Mouse (Mus musculus) spleen, embryonic (tissue): ENCODE measurements around the gene Irx5.

Source experiments
- CTCF ChIA-PET: fragments of 350-600 bp; sonication (Branson Sonifier 250); formaldehyde crosslinking; loops from one replicate; lab custom pipeline; 2022; lab: Charles Lee

Gene Irx5

GRCm38 (mm10) chr8:92357398-92357981, at the start of gene Irx5:
Gene Irx5, plus strand, starts transcription at chr8:92357625.
- CTCF ChIA-PET, result no interaction called here

DNA sequence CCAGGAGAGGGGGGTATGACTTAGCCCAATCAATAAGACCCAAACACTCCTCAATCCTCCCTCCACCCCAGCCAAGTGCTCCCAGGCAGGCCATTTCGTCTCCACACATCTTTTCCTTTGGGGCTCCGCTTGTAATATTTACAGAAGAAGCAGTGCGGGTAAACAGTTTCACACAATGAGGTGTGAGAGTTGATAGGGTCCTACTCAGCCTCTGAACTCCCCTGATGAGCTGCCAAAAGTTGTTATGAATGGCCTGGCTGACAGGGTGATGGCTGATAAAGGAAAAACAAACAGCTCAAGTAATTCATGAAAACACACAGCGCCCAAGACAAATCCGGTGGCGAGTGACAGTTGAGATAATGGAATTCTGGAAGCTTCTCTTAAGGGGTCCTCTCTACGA, 45.2 kb upstream of the Irx5 start:
- CTCF ChIA-PET, result no interaction called here

GRCm38 (mm10) chr8:92313707-92314106, 43.7 kb upstream of the Irx5 start:
- CTCF ChIA-PET, result no interaction called here

DNA sequence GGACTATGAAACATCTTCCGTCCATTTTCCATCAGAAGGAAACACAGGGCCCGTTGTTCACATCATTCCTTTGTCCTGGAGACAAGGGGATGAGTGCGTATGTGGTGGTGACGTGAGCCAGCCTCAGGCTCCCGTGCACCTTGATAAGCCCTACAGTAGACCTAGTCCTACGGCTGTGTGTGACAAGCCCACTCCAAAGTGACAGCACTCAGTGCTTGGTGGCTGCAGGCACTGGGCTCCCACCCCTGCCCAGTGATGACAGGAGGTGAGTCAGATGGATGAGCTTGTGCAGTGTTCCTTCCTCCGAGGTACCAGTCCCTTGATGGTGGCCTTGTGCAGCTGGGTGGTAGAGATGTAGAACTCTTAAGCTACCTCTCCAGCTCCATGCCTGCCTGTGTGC, 33.7 kb upstream of the Irx5 start:
- CTCF ChIA-PET, result no interaction called here

DNA sequence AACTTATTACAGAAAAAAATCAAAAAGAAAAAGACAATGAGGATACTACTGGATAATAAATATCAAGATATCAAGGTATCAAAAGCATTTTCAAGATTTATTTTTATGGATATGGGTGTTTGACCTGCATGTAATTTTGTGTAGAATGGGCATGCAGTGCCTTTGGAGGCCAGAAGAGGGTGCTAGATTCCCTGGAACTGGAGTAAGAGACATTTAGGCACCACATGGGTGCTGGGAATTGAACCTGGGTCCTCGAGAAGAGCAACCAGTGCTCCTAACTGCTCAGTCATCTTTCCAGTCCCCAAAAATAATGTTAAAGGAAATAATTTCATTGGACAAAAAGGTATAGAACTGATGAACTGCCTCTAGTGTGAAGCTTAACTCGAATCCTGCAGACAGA, 30.2 kb upstream of the Irx5 start:
- CTCF ChIA-PET, result interaction anchor here (0.7 kb wide), 1 partner anchor 1017 kb away, joined by 3 read pairs; no protein-coding TSS in a partner anchor

GRCm38 (mm10) chr8:92329273-92329672, 28.2 kb upstream of the Irx5 start:
- CTCF ChIA-PET, result no interaction called here

DNA sequence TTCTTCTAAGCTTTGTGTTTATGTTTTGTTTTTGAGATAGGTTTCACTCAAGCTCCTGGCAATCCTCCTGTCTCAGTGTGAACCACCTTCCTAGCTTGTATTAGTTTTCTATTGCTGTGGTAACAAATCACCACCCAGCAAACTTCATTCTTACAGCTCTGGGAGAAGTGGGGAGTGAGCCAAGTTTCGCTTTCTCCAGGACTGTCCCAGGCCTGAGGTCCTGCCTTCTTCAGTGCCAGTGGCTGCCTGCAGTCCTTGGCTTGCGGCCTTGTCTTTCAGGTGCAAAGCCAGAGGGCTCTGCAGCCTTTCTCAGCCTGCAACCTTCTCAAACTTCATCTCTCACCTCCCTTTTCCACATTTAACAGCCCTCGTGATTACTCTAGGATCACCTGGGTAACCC, 25.6 kb upstream of the Irx5 start:
- CTCF ChIA-PET, result no interaction called here

- CTCF ChIA-PET, result no interaction called here
These were observed 24.0 kb upstream of the Irx5 start for GRCm38 (mm10) chr8:92333406-92333805.

DNA sequence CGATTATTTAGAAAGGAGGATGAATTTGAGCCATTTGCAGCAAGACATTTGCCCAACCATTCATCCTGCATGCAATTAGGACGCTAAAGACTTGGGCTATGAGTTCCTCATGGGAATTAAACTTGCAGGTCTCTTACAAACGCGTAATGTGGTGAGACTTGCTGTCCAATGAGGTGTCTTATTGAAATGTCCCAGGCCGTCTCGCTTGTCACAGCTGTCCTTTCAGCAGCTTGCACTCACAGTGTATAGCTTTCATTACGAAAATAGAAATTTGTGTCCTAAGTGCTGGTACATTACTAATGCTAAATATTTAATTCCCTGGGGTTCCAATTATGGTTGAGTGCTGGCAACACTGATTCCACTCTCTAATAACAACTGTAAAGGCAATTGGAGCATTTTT, 22.3 kb upstream of the Irx5 start:
- CTCF ChIA-PET, result no interaction called here

DNA sequence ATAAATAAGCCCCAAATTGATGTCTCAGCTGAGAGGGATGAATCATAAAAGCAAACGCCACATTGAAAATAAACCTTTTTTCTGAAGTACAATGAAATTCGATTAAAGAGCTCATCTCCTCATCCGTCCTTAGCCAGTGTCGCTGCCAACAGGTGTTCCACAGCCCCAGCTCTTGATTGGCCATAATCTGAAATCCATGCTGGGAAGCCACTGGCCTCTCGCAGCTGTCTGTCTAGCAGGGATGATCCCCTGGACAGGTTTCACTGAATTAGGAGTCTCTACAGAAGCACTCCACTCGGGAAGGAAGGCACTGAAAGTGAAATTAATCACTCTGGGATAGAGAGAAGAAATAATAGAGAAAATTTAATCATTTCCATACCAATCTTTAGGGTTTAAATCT, 21.4 kb upstream of the Irx5 start:
- CTCF ChIA-PET, result no interaction called here

GRCm38 (mm10) chr8:92343544-92343943, 13.9 kb upstream of the Irx5 start:
- CTCF ChIA-PET, result no interaction called here

DNA sequence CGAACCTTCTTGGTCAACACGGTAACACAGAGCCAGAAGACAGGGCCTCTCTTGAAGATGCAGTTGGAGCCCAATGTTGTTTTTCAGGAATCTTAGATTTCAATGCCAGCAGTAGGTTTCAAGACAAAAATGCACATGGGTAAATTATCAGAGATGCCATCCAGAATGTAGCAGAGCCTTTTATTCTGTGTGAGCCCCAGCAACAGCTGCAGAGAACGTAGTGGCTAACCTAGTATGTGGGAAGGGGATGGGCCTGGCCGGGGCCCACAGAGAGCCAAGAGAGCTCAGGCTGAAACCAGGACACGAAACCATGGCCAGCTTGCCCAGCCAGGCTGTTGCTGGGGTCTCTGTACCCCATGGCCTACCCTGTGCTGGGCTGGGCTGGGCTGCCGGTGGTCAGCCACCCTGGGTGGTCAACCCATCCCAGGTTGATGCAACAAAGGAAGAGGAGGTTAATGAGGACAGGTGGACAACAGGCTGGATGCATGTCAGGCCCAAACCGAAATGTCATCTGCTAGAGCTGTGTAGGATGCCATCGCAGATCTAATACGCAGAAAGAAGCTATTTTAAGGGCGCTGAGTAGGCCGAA, 7.4 kb upstream of the Irx5 start:
- CTCF ChIA-PET, result no interaction called here

GRCm38 (mm10) chr8:92353405-92353804, 4.0 kb upstream of the Irx5 start:
- CTCF ChIA-PET, result no interaction called here

DNA sequence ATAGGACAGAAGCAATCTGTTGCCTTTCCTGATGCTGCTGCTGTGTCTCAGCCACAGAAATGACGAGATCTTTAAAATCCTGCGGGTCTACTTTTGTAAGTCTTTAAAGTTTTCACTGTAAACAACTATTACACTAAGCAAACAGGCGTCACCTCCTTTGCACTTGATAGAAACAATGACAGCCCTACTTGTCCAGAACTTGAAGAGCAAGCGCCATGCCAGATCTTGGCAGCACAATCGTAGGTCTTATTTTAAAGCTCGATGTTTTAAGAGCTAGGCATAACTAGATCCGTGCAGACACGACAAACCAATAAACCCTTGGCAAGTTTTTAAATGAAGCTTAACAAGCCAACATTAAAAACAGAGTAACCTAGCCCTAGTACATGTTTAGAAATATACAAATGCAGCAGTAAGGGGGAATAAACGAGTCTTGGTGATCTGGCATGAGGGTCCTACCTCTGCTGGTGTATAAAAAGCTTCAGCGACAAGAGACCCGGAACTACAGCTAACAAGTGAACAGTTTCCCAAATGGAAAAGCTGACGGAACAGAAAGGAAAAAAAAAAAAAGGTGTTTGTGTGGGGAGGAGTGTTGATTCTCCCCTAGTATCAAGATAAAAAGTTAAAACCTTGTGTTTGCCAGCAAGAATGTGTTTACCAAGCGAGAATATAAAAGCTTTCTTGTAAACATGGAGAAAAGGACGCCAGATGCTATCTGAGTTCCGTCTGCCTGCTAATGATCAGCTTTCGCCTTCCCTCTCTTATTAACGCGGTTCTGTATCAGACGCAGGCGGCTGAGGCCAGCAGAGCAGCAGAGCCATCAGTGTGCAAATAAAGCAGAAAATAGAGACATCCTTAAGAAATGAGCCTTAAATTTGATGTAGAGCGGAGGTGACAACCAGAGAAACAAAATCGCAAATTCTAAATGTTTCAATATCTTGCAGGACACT, 2.6 kb upstream of the Irx5 start:
- CTCF ChIA-PET, result interaction anchor here (0.7 kb wide), 1 partner anchor 41 kb away, joined by 3 read pairs; no protein-coding TSS in a partner anchor

DNA sequence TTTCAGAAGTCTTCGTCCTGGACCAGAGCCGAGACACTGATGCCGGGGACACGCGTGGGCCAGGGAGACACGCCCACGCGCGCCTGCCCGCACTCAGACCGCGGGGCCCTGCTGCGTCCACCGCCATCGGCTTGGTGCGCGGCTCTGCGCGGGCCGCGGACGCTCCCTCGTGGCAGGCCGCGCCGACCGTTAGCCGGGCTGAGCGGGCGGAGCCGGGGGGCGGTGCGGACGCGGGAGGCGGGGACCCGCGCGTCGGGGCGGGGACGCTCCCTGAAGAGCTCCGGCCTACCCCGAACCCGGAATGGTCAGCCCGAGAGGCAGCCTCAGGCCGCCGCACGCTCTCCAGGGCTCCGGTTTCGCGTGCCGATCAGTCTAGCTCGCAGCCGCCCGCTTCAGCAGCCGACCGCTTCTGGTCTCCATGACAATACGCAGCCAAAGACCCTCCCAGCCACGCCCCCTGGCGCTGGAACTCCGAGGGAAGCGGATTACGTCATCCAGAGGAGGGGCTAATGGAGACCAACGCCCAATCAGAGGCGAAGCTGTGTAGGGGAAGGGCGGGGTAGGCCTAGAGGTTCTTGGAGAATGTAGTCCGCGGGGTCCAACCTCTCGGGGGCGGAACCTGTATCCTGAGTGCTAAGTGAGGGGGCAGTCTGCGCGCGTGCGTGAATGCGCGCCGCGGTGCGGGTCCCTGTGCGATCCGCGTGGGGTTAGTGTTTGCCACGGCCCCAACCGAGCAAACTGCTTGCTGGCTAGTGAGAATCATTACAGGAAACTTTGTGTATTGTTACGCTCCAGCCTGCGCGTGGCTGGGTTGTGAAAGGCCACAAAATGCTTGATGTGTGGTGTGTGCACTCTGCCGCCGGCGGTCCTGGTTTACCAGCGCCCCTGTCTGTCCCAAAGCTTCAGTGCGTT, 1.5 kb upstream of the Irx5 start:
- CTCF ChIA-PET, result no interaction called here

- CTCF ChIA-PET, result no interaction called here
These were observed 631 bp upstream of the Irx5 start for GRCm38 (mm10) chr8:92356613-92357375.

- CTCF ChIA-PET, result interaction anchor here (0.6 kb wide), 1 partner anchor 751 kb away, joined by 4 read pairs; no protein-coding TSS in a partner anchor
These were observed 945 bp downstream of the Irx5 start for GRCm38 (mm10) chr8:92358141-92358999.

- CTCF ChIA-PET, result no interaction called here
These were observed 1.8 kb downstream of the Irx5 start for GRCm38 (mm10) chr8:92359000-92359832.

GRCm38 (mm10) chr8:92359833-92360082, 2.3 kb downstream of the Irx5 start:
- CTCF ChIA-PET, result no interaction called here
